Mouse (Mus musculus) forebrain, postnatal 0 days (tissue): Measurements from ENCODE around the gene Pabpn1. TPM values are rescaled to one million over a fixed set of nuclear protein-coding genes. Genes with fewer than 3 reads are reported as not detected.
A peak's percentile ranks its signal among the peaks of the same experiment; 100 is the strongest.

Experiments used
- ATAC-seq: fragments of 200-750 bp; cut with Nextera tagmentation; 2 replicates; pipeline ENCODE4 v1.8.0; 2017; ENCODE audit warnings: mild to moderate bottlenecking, moderate library complexity
- DNase-seq: peaks from one replicate; pipeline ENCODE4 v3.0.0-alpha.2; 2015
- H3K27ac ChIP-seq: fragments of 300-500 bp; sonication (generic); 2 replicates; pipeline ENCODE4 v1.5.1; 2014; ENCODE audit warnings: low read depth, mild to moderate bottlenecking, antibody characterized with exemption, low read length, moderate library complexity, mixed read lengths
- H3K27me3 ChIP-seq: fragments of 300-500 bp; sonication (generic); 2 replicates; pipeline ENCODE4 v1.6.1; 2014; ENCODE audit warnings: mild to moderate bottlenecking, low read length, mixed read lengths; ENCODE audit not compliant: insufficient read depth
- H3K36me3 ChIP-seq: fragments of 300-500 bp; sonication (generic); 2 replicates; pipeline ENCODE4 v1.6.1; 2014; ENCODE audit warnings: mild to moderate bottlenecking, moderate library complexity; ENCODE audit not compliant: insufficient read depth
- H3K4me1 ChIP-seq: fragments of 300-500 bp; sonication (generic); 2 replicates; pipeline ENCODE4 v1.6.1; 2014; ENCODE audit warnings: antibody characterized with exemption; ENCODE audit not compliant: insufficient read depth
- H3K4me2 ChIP-seq: fragments of 300-500 bp; sonication (generic); 2 replicates; pipeline ENCODE4 v1.6.1; 2014; ENCODE audit warnings: low read depth, mild to moderate bottlenecking, moderate library complexity
- H3K4me3 ChIP-seq: fragments of 300-500 bp; sonication (generic); 2 replicates; pipeline ENCODE4 v1.5.1; 2014; ENCODE audit warnings: low read depth, low read length, mixed read lengths
- H3K9ac ChIP-seq: fragments of 300-500 bp; sonication (generic); 2 replicates; pipeline ENCODE4 v1.6.1; 2014; ENCODE audit warnings: mild to moderate bottlenecking
- H3K9me3 ChIP-seq: fragments of 300-500 bp; sonication (generic); 2 replicates; pipeline ENCODE4 v1.6.1; 2016; ENCODE audit warnings: low read length
- CTCF ChIP-seq: sonication (generic); IDR thresholded peaks from 2 replicates; pipeline ENCODE4 v1.5.1; 2016; ENCODE audit warnings: antibody characterized with exemption, control low read depth, low read depth
- WGBS: fragments of 180-500 bp; shearing (Covaris S2); extraction: QIAGEN DNeasy Blood & Tissue Kit; methylation state at CpG from one replicate; pipeline ENCODE4 v1.1.7; 2014; 5-methylcytosine and 5-hydroxymethylcytosine counted together
- polyA plus RNA-seq: library from polyadenylated mRNA; unstranded; fragments of >200 nt; fragmentation: Nextera tagmentation; extraction: Ambion mirVana; gene quantifications from 2 replicates; pipeline ENCODE4 v1.2.1, GENCODE M21; 2015
- total RNA-seq: library from RNA; depleted of rRNA; stranded (reverse); fragments of >200 nt; gene quantifications from 2 replicates; pipeline ENCODE4 v1.2.3, GENCODE M21; 2014

Pabpn1 gene
- total and polyA plus RNA-seq, 2 experiments from 2014 or later: 113 to 126 TPM

- peak overlapping the region; percentile 58 for H3K4me3 ChIP-seq
- H3K9me3 ChIP-seq: no peaks in the 10 kb centered on the region
- 3% methylated on average over 36 of the region's 36 CpGs for WGBS
- DNase-seq: peak; percentile 76
- no peaks in the 10 kb centered on the region for H3K27me3 ChIP-seq
- peak overlapping the region; percentile 93 for H3K9ac ChIP-seq
- peak; percentile 28 for TF ChIP-seq CTCF
- peaks cover 3% of the 10 kb centered on the region; the same call in 1 of the 2 replicates for H3K36me3 ChIP-seq
- H3K27ac ChIP-seq: peak overlapping the region; percentile 96
- peak overlapping the region; percentile 67 for H3K4me2 ChIP-seq
- peak; percentile 63 for ATAC-seq
- H3K4me1 ChIP-seq: peaks cover 4% of the 10 kb centered on the region; the same call in 1 of the 2 replicates
Measured at GRCm38 (mm10) chr14:54875844-54876538, 16.3 kb upstream of the Pabpn1 start.

- Histone ChIP-seq H3K4me2 (peak overlapping the region; percentile 67), H3K4me3 (peak overlapping the region; percentile 58), H3K9me3 (no peaks in the 10 kb centered on the region), H3K4me1 (peaks cover 4% of the 10 kb centered on the region; the same call in 1 of the 2 replicates), H3K9ac (peak overlapping the region; percentile 93), H3K27ac (peak overlapping the region; percentile 96), H3K27me3 (no peaks in the 10 kb centered on the region), H3K36me3 (peaks cover 3% of the 10 kb centered on the region; the same call in 1 of the 2 replicates)
- WGBS: 2% methylated on average over 66 of the region's 72 CpGs
- peak; percentile 96 for DNase-seq
- ATAC-seq: peak; percentile 95
- TF ChIP-seq CTCF: no peak; the same call in 1 of the 2 replicates
Measured at GRCm38 (mm10) chr14:54876539-54877047, 15.7 kb upstream of the Pabpn1 start.

GRCm38 (mm10) chr14:54877048-54877715, 15.1 kb upstream of the Pabpn1 start, which contains the start of gene Ppp1r3e:
Gene Ppp1r3e, minus strand, starts transcription at chr14:54877550.
- WGBS: 4% methylated on average over 43 of the region's 61 CpGs
- peak within 1 kb of the TSS; percentile 67 for H3K4me2 ChIP-seq
- H3K27me3 ChIP-seq: no peaks in the 10 kb centered on the region
- ATAC-seq (peak; percentile 79), DNase-seq (peak; percentile 72)
- H3K4me1 ChIP-seq: peaks cover 4% of the 10 kb centered on the region; the same call in 1 of the 2 replicates
- peak within 1 kb of the TSS; percentile 58 for H3K4me3 ChIP-seq
- H3K9ac ChIP-seq: peak within 1 kb of the TSS; percentile 93
- peak; percentile 27; the same call in 1 of the 2 replicates for TF ChIP-seq CTCF
- H3K27ac ChIP-seq: peak within 1 kb of the TSS; percentile 96
- no peaks in the 10 kb centered on the region for H3K9me3 ChIP-seq
- peaks cover 1% of the 10 kb centered on the region; the same call in 1 of the 2 replicates for H3K36me3 ChIP-seq

- H3K9ac ChIP-seq: peak within 1 kb of the TSS; percentile 83
- ATAC-seq (peak; percentile 91), DNase-seq (peak; percentile 86)
- H3K4me3 ChIP-seq: peak within 1 kb of the TSS; percentile 77
- H3K27me3 ChIP-seq: no peaks in the 10 kb centered on the region
- 2% methylated on average over 27 of the region's 27 CpGs for WGBS
- peak within 1 kb of the TSS; percentile 89 for H3K27ac ChIP-seq
- H3K36me3 ChIP-seq: peaks cover 17% of the 10 kb centered on the region
- TF ChIP-seq CTCF: no peak
- H3K9me3 ChIP-seq: no peaks in the 10 kb centered on the region
- H3K4me2 ChIP-seq: peak within 1 kb of the TSS; percentile 80
- peaks cover 15% of the 10 kb centered on the region; the same call in 1 of the 2 replicates for H3K4me1 ChIP-seq
Measured at GRCm38 (mm10) chr14:54883154-54884021, 8.9 kb upstream of the Pabpn1 start, which contains the start of the genes Bcl2l2 and Gm20521. Gene Bcl2l2, plus strand, starts transcription at chr14:54883377. Gene Gm20521, plus strand, starts transcription at chr14:54883441.

GRCm38 (mm10) chr14:54884022-54884712, 8.1 kb upstream of the Pabpn1 start:
- Histone ChIP-seq H3K27me3 (no peaks in the 10 kb centered on the region), H3K4me2 (peak overlapping the region; percentile 80), H3K4me1 (peaks cover 15% of the 10 kb centered on the region; the same call in 1 of the 2 replicates), H3K9me3 (no peaks in the 10 kb centered on the region), H3K36me3 (peaks cover 17% of the 10 kb centered on the region), H3K9ac (peak overlapping the region; percentile 83), H3K27ac (peak overlapping the region; percentile 89), H3K4me3 (peak overlapping the region; percentile 77)
- DNase-seq: no peak
- 37% methylated on average over 21 of the region's 21 CpGs for WGBS
- no peak for ATAC-seq
- TF ChIP-seq CTCF: no peak
